16 mouse cellular contexts compared by ENCODE assay signal in the genomic region with DNA sequence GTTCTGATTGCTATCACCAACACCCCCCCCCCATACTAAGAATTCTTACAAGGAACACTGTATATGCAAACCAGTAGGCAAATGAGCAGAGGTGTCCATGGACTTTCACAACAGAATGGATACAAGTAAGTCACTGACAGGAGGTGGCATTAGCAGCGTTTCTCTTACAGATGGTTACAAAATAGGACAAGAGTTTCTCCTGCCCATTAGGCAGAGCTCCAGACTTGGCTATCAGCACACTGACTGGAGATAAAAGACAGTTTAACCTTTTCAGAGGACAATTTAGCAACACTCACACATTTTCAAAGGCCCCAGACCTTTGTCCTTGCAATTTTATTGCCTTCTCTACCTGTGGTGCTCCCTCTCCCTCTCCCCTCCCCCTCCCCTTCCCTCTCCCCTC. TPM values are rescaled to one million over a fixed set of nuclear protein-coding genes. Genes with fewer than 3 reads are reported as not detected.
DNase-seq lines count a peak whose midpoint lies in the region; ATAC-seq lines count a peak whose summit lies in the region.
"Had no signal": no experiment of that assay in that cellular context is flagged by ENCODE, and none has a peak within 500 bp of the region (broad histone marks: within the 10 kb centered on the region; RNA-seq: fewer than 3 reads in every experiment).

No protein-coding gene starts in this region.

- no peak overlapping the region for H3K4me3 ChIP-seq in heart, embryonic 11.5 days (ENCODE audit: low read depth, low read length)
- no peak overlapping the region for H3K4me3 ChIP-seq in heart, embryonic 10.5 days
- H3K4me3 ChIP-seq: erythroblast, embryonic 14.5 days; lung, embryonic 15.5 days had no signal

- DNase-seq in heart, adult 11 months = peak; percentile 86
- peak; percentile 62 for DNase-seq in 416B (ENCODE audit: low read depth)
- DNase-seq in adrenal gland, adult 8-10 months = peak; percentile 62
- DNase-seq in heart, embryonic 10.5 days (ENCODE audit: low spot score) = peak; percentile 33
- no peak for DNase-seq in embryo, embryonic 11 days
- DNase-seq in neural tube, embryonic 10.5 days (ENCODE audit: extremely low spot score, low spot score) = no peak
- DNase-seq: gastrocnemius, postnatal 36 days; thymus, adult 2 months had no signal

- H3K9ac ChIP-seq in heart, embryonic 11.5 days (ENCODE audit: low read depth, low read length) = no peak overlapping the region
- H3K9ac ChIP-seq: lung, embryonic 15.5 days had no signal

- H3K36me3 ChIP-seq in heart, embryonic 11.5 days (ENCODE audit: control insufficient read depth, insufficient read depth, low read length) = no peaks in the 10 kb centered on the region
- H3K36me3 ChIP-seq in heart, embryonic 10.5 days = no peaks in the 10 kb centered on the region
- H3K36me3 ChIP-seq: lung, embryonic 15.5 days had no signal

- no peak for ATAC-seq in heart, embryonic 11.5 days (replicated peaks; ENCODE audit: insufficient number of reproducible peaks, low FRiP score, low TSS enrichment)
- ATAC-seq in CD4-positive, CD25-positive, alpha-beta regulatory T cell, adult 4 months = no peak

- H3K27me3 ChIP-seq in heart, embryonic 11.5 days (ENCODE audit: control insufficient read depth, insufficient read depth, low read length) = no peaks in the 10 kb centered on the region
- H3K27me3 ChIP-seq in heart, embryonic 10.5 days (ENCODE audit: insufficient read depth, poor library complexity, severe bottlenecking) = no peaks in the 10 kb centered on the region
- H3K27me3 ChIP-seq: lung, embryonic 15.5 days had no signal

- no peak overlapping the region for H3K27ac ChIP-seq in heart, embryonic 11.5 days (ENCODE audit: low read depth, low read length)
- H3K27ac ChIP-seq in heart, embryonic 10.5 days = no peak overlapping the region
- H3K27ac ChIP-seq: lung, embryonic 15.5 days had no signal

- H3K4me1 ChIP-seq in heart, embryonic 11.5 days (ENCODE audit: control insufficient read depth, insufficient read depth, low read length) = peaks cover 8% of the 10 kb centered on the region; the same call in 1 of the 2 replicates
- H3K4me1 ChIP-seq in heart, embryonic 10.5 days = peaks cover 23% of the 10 kb centered on the region; the same call in 1 of the 2 replicates
- H3K4me1 ChIP-seq: lung, embryonic 15.5 days had no signal

- H3K4me2 ChIP-seq in heart, embryonic 11.5 days = no peak overlapping the region
- H3K4me2 ChIP-seq: lung, embryonic 15.5 days had no signal

- H3K9me3 ChIP-seq in heart, embryonic 11.5 days (replicated peaks; ENCODE audit: control insufficient read depth, low read length) = no peaks in the 10 kb centered on the region
- H3K9me3 ChIP-seq in heart, embryonic 10.5 days = no peaks in the 10 kb centered on the region
- H3K9me3 ChIP-seq: lung, embryonic 15.5 days had no signal

- WGBS in heart, embryonic 11.5 days (ENCODE audit: insufficient replicate concordance) = 15% methylated on average over 1 of the region's 1 CpGs
- WGBS in heart, embryonic 10.5 days = 26% methylated on average over 1 of the region's 1 CpGs

RNA-seq across cellular contexts. Expression of a gene that starts 2.3 kb away (rescaled TPM):
- polyA plus RNA-seq in heart, embryonic 11.5 days (2014; fragmentation: Nextera tagmentation; extraction: Ambion mirVana) = 0.37 and 1.1 TPM in 2 replicates
- not detected for total RNA-seq in adrenal gland, adult 8-10 months (2022)
- 0.41 and 8.8 TPM in 2 replicates for polyA plus RNA-seq in heart, embryonic 10.5 days (2016; fragmentation: Nextera tagmentation; extraction: Ambion mirVana)
- polyA plus RNA-seq in CD4-positive, CD25-positive, alpha-beta regulatory T cell, adult 4 months (2017; shearing (Covaris generic)) = not detected
- total RNA-seq: gastrocnemius, postnatal 36 days; layer of hippocampus, adult 18-20 months; megakaryocyte-erythroid progenitor cell, adult 5-6 weeks had no signal
- polyA plus RNA-seq: hindbrain, embryonic 11.5 days; limb, embryonic 14.5 days; lung, embryonic 15.5 days; thymus, adult 2 months had no signal

RNA-seq across cellular contexts. Expression of a gene that starts 28.3 kb away (rescaled TPM):
- 1.2 and 1.9 TPM in 2 replicates for polyA plus RNA-seq in heart, embryonic 11.5 days (2014; fragmentation: Nextera tagmentation; extraction: Ambion mirVana)
- 1 to 10 TPM; 5.8 to 7.5 (median 6.2) TPM for total RNA-seq in adrenal gland, adult 8-10 months (2022)
- 1.1 TPM in 2 replicates for polyA plus RNA-seq in heart, embryonic 10.5 days (2016; fragmentation: Nextera tagmentation; extraction: Ambion mirVana)
- 1 to 10 TPM; 1.6 to 2.2 TPM for polyA plus RNA-seq in CD4-positive, CD25-positive, alpha-beta regulatory T cell, adult 4 months (2017; shearing (Covaris generic))
- total RNA-seq: megakaryocyte-erythroid progenitor cell, adult 5-6 weeks had no signal
- polyA plus RNA-seq: erythroblast, embryonic 14.5 days had no signal

RNA-seq across cellular contexts. Expression of a gene that starts 58.7 kb away (rescaled TPM):
- polyA plus RNA-seq in heart, embryonic 11.5 days (2014; fragmentation: Nextera tagmentation; extraction: Ambion mirVana) = 65.0 and 94.5 TPM in 2 replicates
- total RNA-seq in adrenal gland, adult 8-10 months (2022) = 100 to 1,000 TPM in 2 of 4 experiments, 10 to 100 TPM in 2; 35.2 to 174 (median 104) TPM
- polyA plus RNA-seq in heart, embryonic 10.5 days (2016; fragmentation: Nextera tagmentation; extraction: Ambion mirVana) = 50.4 and 66.2 TPM in 2 replicates
- under 1 TPM; 0.40 to 0.75 TPM for polyA plus RNA-seq in CD4-positive, CD25-positive, alpha-beta regulatory T cell, adult 4 months (2017; shearing (Covaris generic))

Comparison
In these comparisons a context has a peak if more than half of its experiments do, and no peak if none do; other contexts are left out.
1. DNase-seq: peak in heart, adult 11 months (single experiment), 416B (single experiment), adrenal gland, adult 8-10 months (single experiment) and heart, embryonic 10.5 days (single experiment); none in embryo, embryonic 11 days (single experiment) and neural tube, embryonic 10.5 days (single experiment).
2. RNA of a gene that starts 58.7 kb away (polyA plus RNA-seq): 50.4 to 66.2 TPM in heart, embryonic 10.5 days and 65.0 to 94.5 TPM in heart, embryonic 11.5 days; 0.40 to 0.75 TPM in CD4-positive, CD25-positive, alpha-beta regulatory T cell, adult 4 months; every median in the first group is over 10 times any median in the second.